Mouse (Mus musculus): ENCODE results near the gene Psmb5. TPM values are rescaled to one million over a fixed set of nuclear protein-coding genes. Genes with fewer than 3 reads are reported as not detected.

The Psmb5 gene
- 10 to 100 TPM; 63.1 to 66.7 TPM for total RNA-seq (2023)

DNA sequence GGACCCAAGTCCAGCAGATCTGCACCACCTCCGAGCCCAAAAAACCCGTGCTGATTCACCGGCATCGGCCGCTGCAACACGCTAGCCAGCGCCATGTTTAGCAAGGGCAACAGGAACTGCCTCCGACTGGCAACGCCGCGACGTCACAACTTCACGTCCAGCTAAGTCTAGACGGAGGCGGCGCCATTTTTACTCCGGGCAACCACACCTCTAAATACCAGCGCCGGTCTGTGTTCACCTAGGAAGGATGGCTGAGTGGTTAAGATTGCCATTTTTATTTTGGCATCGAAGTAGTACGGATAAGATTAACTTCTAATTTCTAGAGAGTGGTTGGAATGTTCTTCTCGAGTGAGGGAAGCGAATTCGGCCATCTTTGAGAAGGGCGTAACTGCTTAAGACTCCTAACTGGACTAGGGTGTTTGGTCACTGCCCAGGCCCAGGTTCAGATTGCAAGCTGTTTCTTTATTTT is at the start of gene Psmb5:
TSS of gene Psmb5 (minus strand) at position 126 of the 469 bp plus-strand sequence.

DNA sequence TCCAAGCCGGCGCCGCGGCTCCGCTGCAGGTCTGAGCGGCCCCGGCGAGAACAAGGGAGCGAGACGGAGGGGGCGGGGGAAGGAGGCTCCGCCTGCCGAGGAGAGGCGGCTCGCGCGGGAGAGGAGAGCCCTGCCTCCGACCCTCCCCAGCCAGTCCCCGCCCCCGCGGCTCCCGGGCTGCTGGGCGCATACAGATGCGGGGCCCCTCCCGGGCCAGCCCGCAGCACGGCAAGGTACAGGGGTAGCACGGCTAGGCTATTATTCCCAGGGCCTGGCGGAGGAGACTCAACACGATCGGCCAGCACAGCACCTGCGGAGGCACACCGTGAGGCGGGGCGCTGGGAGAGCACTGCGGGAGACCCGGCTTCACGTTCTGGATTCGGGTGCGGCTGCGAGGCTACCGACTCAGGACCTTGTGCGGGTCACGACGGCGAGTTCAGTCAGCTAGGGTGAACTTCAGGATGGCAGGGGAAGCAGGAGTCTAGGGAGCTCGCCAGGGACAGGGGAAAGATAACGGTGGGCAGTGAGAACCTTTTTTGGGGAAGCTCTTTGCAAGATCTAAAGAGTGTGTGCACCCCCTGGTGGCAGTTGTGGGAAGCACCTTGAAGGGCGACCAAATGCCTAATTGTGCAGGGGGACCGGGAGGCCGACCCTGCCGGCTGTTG is 23.6 kb upstream of the Psmb5 start, which contains the start of gene Cdh24:
TSS of gene Cdh24 (minus strand) at position 60 of the 665 bp plus-strand sequence.

DNA sequence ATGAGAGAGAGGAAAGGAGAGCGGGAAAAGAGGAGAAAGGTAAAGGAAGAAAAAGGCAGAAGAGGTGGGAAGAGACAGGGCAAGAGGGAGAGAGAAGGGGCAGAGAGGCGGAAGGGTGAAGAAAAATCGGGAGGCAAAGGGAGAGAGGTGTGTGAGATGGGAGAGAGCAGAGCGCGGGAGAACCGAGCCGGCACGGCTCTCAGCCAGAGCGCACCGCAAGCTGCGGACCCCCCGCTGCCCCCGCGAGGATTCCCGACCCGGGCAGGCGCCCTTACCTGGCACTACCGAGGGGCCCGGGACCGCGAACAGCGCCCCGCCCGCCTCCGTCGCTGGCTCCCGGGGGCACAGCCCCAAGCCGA is 23.1 kb upstream of the Psmb5 start, which contains the start of gene Gm17606:
TSS of gene Gm17606 (plus strand) at position 7 of the 359 bp plus-strand sequence.

DNA sequence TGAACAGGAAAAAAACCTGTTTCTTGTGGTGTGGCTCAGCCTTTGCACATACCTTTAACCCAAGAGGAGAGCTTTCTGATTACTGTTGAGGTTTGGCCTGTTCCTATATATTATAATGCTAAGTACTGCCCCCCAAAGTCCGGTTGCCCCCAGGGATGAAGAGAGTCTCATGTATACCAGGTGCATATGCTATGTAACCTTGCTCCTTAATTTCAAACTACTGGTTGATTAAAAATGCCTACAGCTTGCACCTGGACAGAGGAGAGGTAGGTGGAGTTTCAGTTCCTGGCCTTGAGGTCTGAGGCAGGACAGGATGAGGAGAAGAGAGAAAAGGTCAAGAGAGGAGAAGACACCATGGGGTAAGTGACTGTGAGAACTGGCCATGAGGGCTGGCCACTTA is 3.3 kb upstream of the Psmb5 start, which contains the start of gene Psmb11:
TSS of gene Psmb11 (plus strand) at position 301 of the 400 bp plus-strand sequence.

DNA sequence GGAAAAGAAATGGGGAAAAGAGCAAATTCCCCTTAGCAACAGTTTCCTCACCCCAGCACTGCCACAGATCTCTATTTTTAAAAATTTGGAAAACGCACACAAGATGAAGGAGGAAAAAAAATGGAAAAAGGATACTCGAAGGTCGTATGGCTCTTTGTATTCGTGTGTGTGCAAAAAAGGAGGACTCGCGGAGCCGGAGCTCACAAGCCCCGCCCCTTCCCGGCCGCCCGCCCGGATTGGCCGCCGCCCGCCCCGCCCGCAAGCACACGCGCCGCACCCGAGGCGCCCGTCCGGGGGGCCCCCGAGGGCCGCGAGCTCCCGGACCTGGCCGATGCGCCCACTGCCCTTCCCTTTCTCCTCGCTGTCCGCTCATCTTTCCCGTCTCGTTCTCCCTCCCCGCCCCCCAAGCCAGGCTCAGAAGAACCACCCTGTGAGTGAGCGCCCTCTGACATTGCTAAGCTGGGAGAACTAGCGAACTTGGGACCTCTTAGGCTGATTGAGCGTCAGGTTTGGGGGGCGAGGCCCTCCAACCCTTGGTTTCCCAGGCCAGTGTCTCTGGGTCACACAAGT is 12.0 kb downstream of the Psmb5 start, which contains the start of gene 4931414P19Rik:
TSS of gene 4931414P19Rik (minus strand) at position 242 of the 570 bp plus-strand sequence.

DNA sequence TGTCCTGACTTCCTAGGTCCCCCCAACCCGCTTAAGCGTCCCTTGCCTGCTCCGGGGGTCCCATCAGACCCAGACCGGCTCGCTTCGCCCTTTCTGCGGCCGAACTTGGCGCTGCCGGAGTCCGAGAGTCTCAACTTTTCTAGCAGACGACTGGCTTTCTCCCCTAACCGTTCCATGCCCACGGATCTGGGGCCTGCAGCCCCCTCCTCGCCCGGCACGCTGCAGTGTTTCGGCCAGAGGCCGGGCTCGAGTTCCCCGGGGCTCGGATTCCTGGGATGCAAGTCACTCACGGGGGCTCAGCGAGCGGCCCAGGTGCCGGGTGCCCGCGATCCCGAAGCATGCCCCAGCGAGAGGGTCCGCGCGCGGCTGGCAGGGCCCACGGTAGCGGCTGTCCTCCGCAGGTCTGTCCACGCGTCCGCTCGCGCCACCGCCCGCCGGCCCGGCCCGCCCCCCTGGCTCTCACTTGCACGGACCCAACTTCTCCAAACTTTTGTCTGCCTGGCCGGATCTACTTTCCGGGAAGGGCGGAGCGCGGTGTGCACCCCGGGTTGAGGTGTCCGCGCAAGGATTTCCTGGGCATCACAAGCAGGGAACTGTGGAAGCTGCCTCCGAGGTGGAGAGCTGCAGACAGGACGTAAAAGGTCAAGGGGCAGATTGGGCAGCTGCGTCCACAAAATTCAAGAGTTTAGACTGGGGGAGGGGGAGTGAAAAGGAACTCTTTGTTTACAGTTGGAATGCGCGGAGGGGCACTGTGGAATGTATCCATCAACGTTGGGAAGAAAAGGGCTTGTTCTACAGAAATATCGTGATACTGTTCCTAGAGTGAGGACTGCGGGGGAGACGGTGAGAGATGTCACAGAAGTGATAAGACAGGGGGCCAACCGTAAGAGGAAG is 40.5 kb downstream of the Psmb5 start, which contains the start of gene Ajuba:
TSS of gene Ajuba (minus strand) at position 470 of the 894 bp plus-strand sequence.

Other genes with a start within 250 kb of the Psmb5 start
- 10 to 100 TPM; 67.4 to 75.2 TPM for gene Slc7a7, start 200.2 kb downstream of the Psmb5 start, total RNA-seq (2023)
- 10 to 100 TPM; 77.0 to 87.1 TPM for gene Mrpl52, start 191.1 kb downstream of the Psmb5 start, total RNA-seq (2023)
- 1 to 10 TPM; 1.4 to 2.5 TPM for gene Mmp14, start 186.4 kb downstream of the Psmb5 start, total RNA-seq (2023)
- 100 to 1,000 TPM; 109 to 130 TPM for gene Lrp10, start 153.9 kb downstream of the Psmb5 start, total RNA-seq (2023)
- gene Rem2, start 141.9 kb downstream of the Psmb5 start, total RNA-seq (2023): not detected
- gene Prmt5, start 100.5 kb downstream of the Psmb5 start, total RNA-seq (2023): 10 to 100 TPM; 13.4 to 14.5 TPM
- 1 to 10 TPM; 7.1 to 7.4 TPM for gene Haus4, start 63.4 kb downstream of the Psmb5 start, total RNA-seq (2023)
- under 1 TPM; 0.79 to 0.84 TPM for gene Ajuba, start 40.5 kb downstream of the Psmb5 start, total RNA-seq (2023)
- gene 4931414P19Rik, start 12.0 kb downstream of the Psmb5 start, total RNA-seq (2023): 1 to 10 TPM; 6.6 to 7.8 TPM
- gene Psmb11, start 3.4 kb upstream of the Psmb5 start, total RNA-seq (2023): not detected
- gene Gm17606, start 22.9 kb upstream of the Psmb5 start, total RNA-seq (2023): not detected
- gene Cdh24, start 23.3 kb upstream of the Psmb5 start, total RNA-seq (2023): 1 to 10 TPM in 1 of 2 experiments, under 1 TPM in 1; 0.76 to 2.9 TPM
- gene 1700123O20Rik, start 68.2 kb upstream of the Psmb5 start, total RNA-seq (2023): 10 to 100 TPM; 22.4 to 23.1 TPM
- gene Acin1, start 68.9 kb upstream of the Psmb5 start, total RNA-seq (2023): 100 to 1,000 TPM; 302 to 334 TPM
- gene Gm29776, start 80.8 kb upstream of the Psmb5 start, total RNA-seq (2023): not detected
- 1 to 10 TPM; 1.4 to 2.4 TPM for gene Cebpe, start 94.2 kb upstream of the Psmb5 start, total RNA-seq (2023)
- gene Slc7a8, start 163.9 kb upstream of the Psmb5 start, total RNA-seq (2023): 10 to 100 TPM; 33.9 to 35.1 TPM
- gene Rnf212b, start 196.1 kb upstream of the Psmb5 start, total RNA-seq (2023): not detected